Mouse (Mus musculus): ENCODE measurements at regions not wholly inside any gene's neighbourhood (a gene's known extent, or its start where the extent isn't known, plus 50 kb on each side); places are given as distances from the start of the nearest gene placed in this dataset.

- DNase-seq = peak; percentile 17 to 35
Observed at GRCm38 (mm10) chr13:4662336-4663101, 53.5 kb upstream of the Akr1e1 start.
